Mouse (Mus musculus) c-Kit-positive CD71-positive TER-119-negative erythroid progenitor cells, embryonic 14.5 days (primary cell): ENCODE measurements around the gene Rab4b.

Source experiments
- DNase-seq: peaks from one replicate; pipeline ENCODE4 v3.0.0-alpha.2; 2013; ENCODE audit warnings: low read depth

The Rab4b gene

GRCm38 (mm10) chr7:27178324-27179216, at the start of gene Rab4b:
Gene Rab4b, minus strand, starts transcription at chr7:27178896.
- peak; percentile 99 for DNase-seq

- DNase-seq: peak; percentile 94
Measured at GRCm38 (mm10) chr7:27228281-27228821, 49.7 kb upstream of the Rab4b start, which contains the start of gene Itpkc. Gene Itpkc, minus strand, starts transcription at chr7:27228661.

- no peak for DNase-seq
Measured at GRCm38 (mm10) chr7:27227676-27228075, 49.0 kb upstream of the Rab4b start.

GRCm38 (mm10) chr7:27227276-27227675, 48.6 kb upstream of the Rab4b start:
- DNase-seq: no peak

- DNase-seq: no peak
Measured at GRCm38 (mm10) chr7:27224877-27225575, 46.3 kb upstream of the Rab4b start.

GRCm38 (mm10) chr7:27222538-27222937, 43.8 kb upstream of the Rab4b start:
- DNase-seq: peak; percentile 48

- no peak for DNase-seq
Measured at GRCm38 (mm10) chr7:27221939-27222338, 43.2 kb upstream of the Rab4b start.

GRCm38 (mm10) chr7:27219937-27220336, 41.2 kb upstream of the Rab4b start:
- DNase-seq: no peak

- no peak for DNase-seq
Measured at GRCm38 (mm10) chr7:27218586-27218985, 39.9 kb upstream of the Rab4b start.

- DNase-seq: no peak
Measured at GRCm38 (mm10) chr7:27212626-27213025, 33.9 kb upstream of the Rab4b start.

- DNase-seq: no peak
Measured at GRCm38 (mm10) chr7:27203730-27204449, 25.2 kb upstream of the Rab4b start.

GRCm38 (mm10) chr7:27198779-27199178, 20.1 kb upstream of the Rab4b start:
- DNase-seq: no peak

- DNase-seq: no peak
Measured at GRCm38 (mm10) chr7:27198355-27198754, 19.7 kb upstream of the Rab4b start.

GRCm38 (mm10) chr7:27197634-27198033, 18.9 kb upstream of the Rab4b start:
- DNase-seq: no peak

GRCm38 (mm10) chr7:27197136-27197535, 18.4 kb upstream of the Rab4b start:
- no peak for DNase-seq

GRCm38 (mm10) chr7:27195681-27196611, 17.2 kb upstream of the Rab4b start, which contains the start of the genes BC024978 and Snrpa:
Gene BC024978, plus strand, starts transcription at chr7:27195781.
Gene Snrpa, minus strand, starts transcription at chr7:27196271.
- DNase-seq: peak; percentile 99

GRCm38 (mm10) chr7:27193731-27194130, 15.0 kb upstream of the Rab4b start:
- DNase-seq: no peak

- no peak for DNase-seq
Measured at GRCm38 (mm10) chr7:27192434-27192833, 13.7 kb upstream of the Rab4b start.

- no peak for DNase-seq
Measured at GRCm38 (mm10) chr7:27189271-27189931, 10.7 kb upstream of the Rab4b start.

GRCm38 (mm10) chr7:27185986-27186385, 7.3 kb upstream of the Rab4b start:
- DNase-seq: no peak
